Mouse (Mus musculus) myocyte (in vitro differentiated cells): Measurements from ENCODE around the gene Nlrc4. TPM values are rescaled to one million over a fixed set of nuclear protein-coding genes. Genes with fewer than 3 reads are reported as not detected.

ENCODE experiments used
- H3K27me3 ChIP-seq: one replicate; pipeline ENCODE4 v1.6.1; 2011; ENCODE audit not compliant: control insufficient read depth, insufficient read depth, insufficient read length
- H3K36me3 ChIP-seq: one replicate; pipeline ENCODE4 v1.6.1; 2011; ENCODE audit not compliant: control insufficient read depth, insufficient read depth
- H3K4me2 ChIP-seq: one replicate; pipeline ENCODE4 v1.6.1; 2011; ENCODE audit warnings: low read depth, control low read depth
- H3K4me3 ChIP-seq: one replicate; pipeline ENCODE4 v1.5.1; 2011; ENCODE audit warnings: mild to moderate bottlenecking, control low read depth, moderate library complexity
- H3K79me2 ChIP-seq: one replicate; pipeline ENCODE4 v1.6.1; 2011; ENCODE audit not compliant: control insufficient read depth, insufficient read depth
- H3ac ChIP-seq: one replicate; pipeline ENCODE4 v1.6.1; 2011; ENCODE audit not compliant: control insufficient read depth, insufficient read length
- CEBPB ChIP-seq: IDR thresholded peaks from 2 replicates; pipeline ENCODE4 v1.6.1; 2011; ENCODE audit warnings: mild to moderate bottlenecking, moderate library complexity; ENCODE audit not compliant: poor library complexity, insufficient read depth, severe bottlenecking
- E2F4 ChIP-seq: IDR thresholded peaks from one replicate; pipeline ENCODE4 v1.6.1; 2011; ENCODE audit warnings: mild to moderate bottlenecking, control low read depth, moderate library complexity; ENCODE audit not compliant: insufficient read depth
- MAX ChIP-seq: IDR thresholded peaks from one replicate; pipeline ENCODE4 v1.6.1; 2011; ENCODE audit warnings: low read depth, mild to moderate bottlenecking, control low read depth
- MYOD1 ChIP-seq, 3 experiments: IDR thresholded peaks; one replicate each; pipeline ENCODE4 v1.6.1; 2011; ENCODE audit warnings: control low read depth in 2 of 3, low read depth in 2 of 3, mild to moderate bottlenecking in 2 of 3, moderate library complexity in 1 of 3; ENCODE audit not compliant: insufficient read length in 2 of 3, control insufficient read depth in 1 of 3
- MYOG ChIP-seq, 3 experiments: IDR thresholded peaks; one replicate each; pipeline ENCODE4 v1.6.1; 2011; ENCODE audit warnings: control low read depth in 2 of 3, low read depth in 2 of 3, mild to moderate bottlenecking in 2 of 3; ENCODE audit not compliant: insufficient read length in 2 of 3, control insufficient read depth in 1 of 3, insufficient read depth in 1 of 3
- POLR2A ChIP-seq: IDR thresholded peaks from one replicate; pipeline ENCODE4 v1.6.1; 2011; ENCODE audit warnings: low read depth, mild to moderate bottlenecking, control low read depth, moderate library complexity; ENCODE audit not compliant: insufficient read length
- POLR2AphosphoS2 ChIP-seq: IDR thresholded peaks from one replicate; pipeline ENCODE4 v1.6.1; 2011; ENCODE audit warnings: low read depth, control low read depth; ENCODE audit not compliant: insufficient read length
- REST ChIP-seq: IDR thresholded peaks from one replicate; pipeline ENCODE4 v1.6.1; 2011; ENCODE audit warnings: mild to moderate bottlenecking, control low read depth, moderate library complexity; ENCODE audit not compliant: insufficient read depth, insufficient read length
- SRF ChIP-seq: IDR thresholded peaks from one replicate; pipeline ENCODE4 v1.6.1; 2011; ENCODE audit warnings: low read depth; ENCODE audit not compliant: control insufficient read depth, insufficient read length
- TCF12 ChIP-seq: IDR thresholded peaks from one replicate; pipeline ENCODE4 v1.6.1; 2011; ENCODE audit warnings: mild to moderate bottlenecking, control low read depth; ENCODE audit not compliant: poor library complexity, insufficient read depth, severe bottlenecking
- TCF3 ChIP-seq: IDR thresholded peaks from one replicate; pipeline ENCODE4 v1.6.1; 2011; ENCODE audit warnings: low read depth, control low read depth; ENCODE audit not compliant: insufficient read length
- USF1 ChIP-seq: IDR thresholded peaks from one replicate; pipeline ENCODE4 v1.6.1; 2011; ENCODE audit warnings: low read depth, mild to moderate bottlenecking, control low read depth, moderate library complexity
- polyA plus RNA-seq: library from polyadenylated mRNA; unstranded; fragments of >200 nt; fragmentation: generic; extraction: Trizol; gene quantifications from one replicate; pipeline ENCODE4 v1.2.1, GENCODE M21; 2012; ENCODE audit warnings: missing spikeins

The Nlrc4 gene
- polyA plus RNA-seq, 1 experiment: 0.01 TPM

GRCm38 (mm10) chr17:74416841-74417360, 42.0 kb downstream of the Nlrc4 start:
- no peak for TF ChIP-seq REST
- TF ChIP-seq MYOD1 (IDR thresholded peaks at IDR 0.05; ENCODE audit: control insufficient read depth in 1 of 3, insufficient read length in 2 of 3, low read depth in 2 of 3): no peak
- TF ChIP-seq CEBPB: no peak
- TF ChIP-seq POLR2AphosphoS2: no peak
- no peak for TF ChIP-seq MAX
- Histone ChIP-seq H3K4me3 (no peak overlapping the region), H3K27me3 (no peaks in the 10 kb centered on the region), H3K4me2 (no peak overlapping the region), H3ac (no peak overlapping the region), H3K36me3 (peaks cover 6% of the 10 kb centered on the region), H3K79me2 (no peaks in the 10 kb centered on the region)

GRCm38 (mm10) chr17:74414671-74415070, 44.3 kb downstream of the Nlrc4 start:
- Histone ChIP-seq H3ac (no peak overlapping the region), H3K4me2 (no peak overlapping the region), H3K79me2 (no peaks in the 10 kb centered on the region), H3K36me3 (peaks cover 13% of the 10 kb centered on the region), H3K4me3 (no peak overlapping the region), H3K27me3 (no peaks in the 10 kb centered on the region)
- TF ChIP-seq POLR2AphosphoS2 (no peak), MYOG (IDR thresholded peaks at IDR 0.05; ENCODE audit: control insufficient read depth in 1 of 3, insufficient read depth in 1 of 3, insufficient read length in 2 of 3, low read depth in 2 of 3) (no peak), TCF12 (no peak), SRF (no peak), CEBPB (no peak), USF1 (no peak), REST (no peak), E2F4 (no peak)

GRCm38 (mm10) chr17:74413324-74413723, 45.6 kb downstream of the Nlrc4 start:
- Histone ChIP-seq H3ac (no peak overlapping the region), H3K27me3 (no peaks in the 10 kb centered on the region), H3K4me2 (no peak overlapping the region), H3K4me3 (no peak overlapping the region), H3K36me3 (peaks cover 19% of the 10 kb centered on the region), H3K79me2 (no peaks in the 10 kb centered on the region)
- TF ChIP-seq POLR2A (no peak), TCF3 (no peak), USF1 (peak; percentile 1), E2F4 (no peak)

- Histone ChIP-seq H3K36me3 (peaks cover 17% of the 10 kb centered on the region), H3ac (no peak overlapping the region), H3K4me2 (no peak overlapping the region), H3K27me3 (no peaks in the 10 kb centered on the region), H3K4me3 (no peak overlapping the region), H3K79me2 (no peaks in the 10 kb centered on the region)
- no peak for TF ChIP-seq POLR2A
- TF ChIP-seq CEBPB: no peak
- TF ChIP-seq SRF: no peak
- no peak for TF ChIP-seq TCF12
- no peak for TF ChIP-seq REST
- TF ChIP-seq TCF3: no peak
- no peak for TF ChIP-seq MYOG (IDR thresholded peaks at IDR 0.05; ENCODE audit: control insufficient read depth in 1 of 3, insufficient read depth in 1 of 3, insufficient read length in 2 of 3, low read depth in 2 of 3)
- no peak for TF ChIP-seq MYOD1 (IDR thresholded peaks at IDR 0.05; ENCODE audit: control insufficient read depth in 1 of 3, insufficient read length in 2 of 3, low read depth in 2 of 3)
These were observed 49.2 kb downstream of the Nlrc4 start for GRCm38 (mm10) chr17:74409722-74410121.

GRCm38 (mm10) chr17:74406487-74406886, 52.5 kb downstream of the Nlrc4 start:
- Histone ChIP-seq H3K27me3 (no peaks in the 10 kb centered on the region), H3K4me3 (no peak overlapping the region), H3K4me2 (no peak overlapping the region), H3K36me3 (peaks cover 25% of the 10 kb centered on the region), H3ac (no peak overlapping the region), H3K79me2 (no peaks in the 10 kb centered on the region)
- TF ChIP-seq MYOD1 (IDR thresholded peaks at IDR 0.05; ENCODE audit: control insufficient read depth in 1 of 3, insufficient read length in 2 of 3, low read depth in 2 of 3) (no peak), POLR2AphosphoS2 (no peak), USF1 (no peak), E2F4 (no peak), SRF (no peak), MYOG (IDR thresholded peaks at IDR 0.05; ENCODE audit: control insufficient read depth in 1 of 3, insufficient read depth in 1 of 3, insufficient read length in 2 of 3, low read depth in 2 of 3) (no peak)
